Mouse (Mus musculus) midbrain, embryonic 12.5 days (tissue): ENCODE data around the gene Ecel1. TPM values are rescaled to one million over a fixed set of nuclear protein-coding genes. Genes with fewer than 3 reads are reported as not detected.

Experiments
- ATAC-seq: fragments of 200-750 bp; cut with Nextera tagmentation; 2 replicates; pipeline ENCODE4 v1.8.0; 2017; ENCODE audit warnings: low read depth, moderate TSS enrichment, moderate library complexity; ENCODE audit not compliant: low FRiP score
- H3K27ac ChIP-seq: fragments of 300-500 bp; sonication (generic); replicated peaks from 2 replicates; pipeline ENCODE4 v1.5.1; 2016; ENCODE audit warnings: mild to moderate bottlenecking
- H3K27me3 ChIP-seq: fragments of 300-500 bp; sonication (generic); 2 replicates; pipeline ENCODE4 v1.6.1; 2016; ENCODE audit warnings: mild to moderate bottlenecking
- H3K36me3 ChIP-seq: fragments of 300-500 bp; sonication (generic); 2 replicates; pipeline ENCODE4 v1.6.1; 2016
- H3K4me1 ChIP-seq: fragments of 300-500 bp; sonication (generic); 2 replicates; pipeline ENCODE4 v1.6.1; 2016
- H3K4me2 ChIP-seq: fragments of 300-500 bp; sonication (generic); replicated peaks from 2 replicates; pipeline ENCODE4 v1.6.1; 2016; ENCODE audit warnings: mild to moderate bottlenecking, moderate library complexity
- H3K4me3 ChIP-seq: fragments of 300-500 bp; sonication (generic); 2 replicates; pipeline ENCODE4 v1.5.1; 2016; ENCODE audit warnings: mild to moderate bottlenecking
- H3K9ac ChIP-seq: fragments of 300-500 bp; sonication (generic); replicated peaks from 2 replicates; pipeline ENCODE4 v1.6.1; 2016; ENCODE audit warnings: mild to moderate bottlenecking, moderate library complexity
- H3K9me3 ChIP-seq: fragments of 300-500 bp; sonication (generic); 2 replicates; pipeline ENCODE4 v1.6.1; 2016; ENCODE audit warnings: mild to moderate bottlenecking
- WGBS: fragments of 180-500 bp; shearing (Covaris S2); methylation state at CpG from one replicate; pipeline ENCODE4 v1.1.7; 2016; 5-methylcytosine and 5-hydroxymethylcytosine counted together
- polyA plus RNA-seq: library from polyadenylated mRNA; unstranded; fragments of >200 nt; fragmentation: Nextera tagmentation; extraction: Ambion mirVana; gene quantifications from 2 replicates; pipeline ENCODE4 v1.2.1, GENCODE M21; 2016

The Ecel1 gene
- polyA plus RNA-seq, result 7.5 and 8.8 TPM in 2 replicates

- Histone ChIP-seq H3K9ac (peak within 1 kb of the TSS; percentile 50), H3K27me3 (peaks cover 91% of the 10 kb centered on the region), H3K9me3 (no peaks in the 10 kb centered on the region), H3K27ac (no peak within 1 kb of the TSS), H3K4me3 (peak within 1 kb of the TSS; percentile 45), H3K4me2 (peak within 1 kb of the TSS; percentile 68), H3K4me1 (peaks cover 18% of the 10 kb centered on the region), H3K36me3 (no peaks in the 10 kb centered on the region)
- 6% methylated on average over 7 of the region's 12 CpGs for WGBS
- peak; percentile 13; the same call in 1 of the 2 replicates for ATAC-seq
Observed at GRCm38 (mm10) chr1:87156199-87156587, at the start of gene Ecel1. Gene Ecel1, minus strand, starts transcription at chr1:87156521.

- Histone ChIP-seq H3K27ac (no peak overlapping the region), H3K9me3 (no peaks in the 10 kb centered on the region), H3K27me3 (peaks cover 43% of the 10 kb centered on the region), H3K36me3 (no peaks in the 10 kb centered on the region), H3K4me2 (no peak overlapping the region), H3K4me3 (no peak overlapping the region), H3K9ac (no peak overlapping the region), H3K4me1 (no peaks in the 10 kb centered on the region)
- no peak for ATAC-seq
- 48% methylated on average over 3 of the region's 3 CpGs for WGBS
Observed at GRCm38 (mm10) chr1:87205502-87205901, 49.2 kb upstream of the Ecel1 start.

DNA sequence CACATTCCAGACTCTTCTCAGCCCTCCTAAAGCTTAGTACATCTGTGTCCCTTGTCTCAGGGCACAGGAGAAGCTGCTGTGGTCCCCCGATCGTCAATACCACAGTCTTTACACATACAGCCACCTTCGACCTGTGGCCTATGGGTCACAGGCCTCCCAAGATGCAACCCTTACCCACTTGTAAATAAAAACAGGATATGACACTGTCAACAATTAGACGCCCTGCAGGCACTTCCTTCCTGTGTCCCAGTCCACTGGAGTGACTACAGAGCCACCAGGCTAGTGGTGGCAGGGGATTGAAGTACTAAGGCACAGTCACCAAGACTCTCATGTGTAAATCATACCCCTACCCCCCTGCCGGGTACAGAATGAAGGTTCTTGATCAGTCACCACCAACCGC lies 48.7 kb upstream of the Ecel1 start:
- Histone ChIP-seq H3K27me3 (peaks cover 39% of the 10 kb centered on the region), H3K36me3 (no peaks in the 10 kb centered on the region), H3K9me3 (no peaks in the 10 kb centered on the region), H3K4me3 (no peak overlapping the region), H3K4me1 (no peaks in the 10 kb centered on the region), H3K4me2 (no peak overlapping the region), H3K27ac (no peak overlapping the region), H3K9ac (no peak overlapping the region)
- ATAC-seq, result no peak
- 68% methylated on average over 6 of the region's 6 CpGs for WGBS

GRCm38 (mm10) chr1:87204465-87204864 lies 48.1 kb upstream of the Ecel1 start, which contains the start of gene Chrng:
Gene Chrng, plus strand, starts transcription at chr1:87204657.
- Histone ChIP-seq H3K9ac (no peak within 1 kb of the TSS), H3K4me2 (no peak within 1 kb of the TSS), H3K9me3 (no peaks in the 10 kb centered on the region), H3K4me1 (no peaks in the 10 kb centered on the region), H3K36me3 (no peaks in the 10 kb centered on the region), H3K4me3 (no peak within 1 kb of the TSS), H3K27me3 (peaks cover 39% of the 10 kb centered on the region), H3K27ac (no peak within 1 kb of the TSS)
- no peak for ATAC-seq
- 90% methylated on average over 7 of the region's 7 CpGs for WGBS

- Histone ChIP-seq H3K36me3 (no peaks in the 10 kb centered on the region), H3K27me3 (peaks cover 39% of the 10 kb centered on the region), H3K4me3 (no peak overlapping the region), H3K9me3 (no peaks in the 10 kb centered on the region), H3K9ac (no peak overlapping the region), H3K4me2 (no peak overlapping the region), H3K27ac (no peak overlapping the region), H3K4me1 (no peaks in the 10 kb centered on the region)
- WGBS, result 85% methylated on average over 5 of the region's 5 CpGs
- no peak for ATAC-seq
Observed at GRCm38 (mm10) chr1:87203779-87204178, 47.5 kb upstream of the Ecel1 start.

- Histone ChIP-seq H3K36me3 (no peaks in the 10 kb centered on the region), H3K4me3 (no peak overlapping the region), H3K4me1 (no peaks in the 10 kb centered on the region), H3K9me3 (no peaks in the 10 kb centered on the region), H3K9ac (no peak overlapping the region), H3K4me2 (no peak overlapping the region), H3K27me3 (peaks cover 24% of the 10 kb centered on the region), H3K27ac (no peak overlapping the region)
- WGBS, result 68% methylated on average over 1 of the region's 1 CpGs
- no peak for ATAC-seq
Observed at GRCm38 (mm10) chr1:87201848-87202247, 45.5 kb upstream of the Ecel1 start.

GRCm38 (mm10) chr1:87200811-87201210 lies 44.5 kb upstream of the Ecel1 start:
- Histone ChIP-seq H3K4me1 (no peaks in the 10 kb centered on the region), H3K4me2 (no peak overlapping the region), H3K27ac (no peak overlapping the region), H3K4me3 (no peak overlapping the region), H3K27me3 (peaks cover 13% of the 10 kb centered on the region), H3K9me3 (no peaks in the 10 kb centered on the region), H3K9ac (no peak overlapping the region), H3K36me3 (no peaks in the 10 kb centered on the region)
- ATAC-seq, result no peak
- WGBS, result 78% methylated on average over 2 of the region's 2 CpGs

GRCm38 (mm10) chr1:87198119-87199065 lies 42.1 kb upstream of the Ecel1 start:
- Histone ChIP-seq H3K4me3 (no peak overlapping the region), H3K9me3 (no peaks in the 10 kb centered on the region), H3K9ac (no peak overlapping the region), H3K4me2 (no peak overlapping the region), H3K27ac (no peak overlapping the region), H3K4me1 (no peaks in the 10 kb centered on the region), H3K27me3 (no peaks in the 10 kb centered on the region), H3K36me3 (no peaks in the 10 kb centered on the region)
- WGBS, result 73% methylated on average over 12 of the region's 12 CpGs
- ATAC-seq, result no peak

DNA sequence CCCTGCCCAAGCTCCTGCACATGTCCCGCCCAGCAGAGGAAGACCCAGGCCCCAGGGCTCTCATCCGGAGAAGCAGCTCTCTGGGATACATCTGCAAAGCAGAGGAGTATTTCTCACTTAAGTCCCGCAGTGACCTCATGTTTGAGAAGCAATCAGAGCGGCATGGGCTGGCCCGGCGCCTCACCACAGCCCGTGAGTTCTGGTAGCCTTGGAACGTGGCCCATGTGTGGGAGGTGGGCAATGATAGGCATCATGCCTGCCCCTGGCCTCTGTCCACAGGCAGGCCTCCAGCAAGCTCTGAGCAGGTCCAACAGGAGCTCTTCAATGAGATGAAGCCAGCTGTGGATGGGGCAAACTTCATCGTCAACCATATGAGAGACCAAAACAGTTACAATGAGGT lies 41.0 kb upstream of the Ecel1 start:
- no peaks in the 10 kb centered on the region for H3K36me3 ChIP-seq
- no peak overlapping the region for H3K27ac ChIP-seq
- no peaks in the 10 kb centered on the region for H3K4me1 ChIP-seq
- H3K4me2 ChIP-seq, result no peak overlapping the region
- 89% methylated on average over 9 of the region's 9 CpGs for WGBS
- no peak for ATAC-seq
- no peak overlapping the region for H3K9ac ChIP-seq
- H3K9me3 ChIP-seq, result no peaks in the 10 kb centered on the region
- H3K4me3 ChIP-seq, result no peak overlapping the region
- H3K27me3 ChIP-seq, result no peaks in the 10 kb centered on the region

GRCm38 (mm10) chr1:87190429-87190828 lies 34.1 kb upstream of the Ecel1 start, which contains the start of gene Chrnd:
Gene Chrnd, plus strand, starts transcription at chr1:87190607.
- peaks cover 7% of the 10 kb centered on the region; the same call in 1 of the 2 replicates for H3K4me1 ChIP-seq
- no peak within 1 kb of the TSS for H3K4me3 ChIP-seq
- H3K4me2 ChIP-seq, result no peak within 1 kb of the TSS
- no peak within 1 kb of the TSS for H3K9ac ChIP-seq
- ATAC-seq, result no peak
- no peak within 1 kb of the TSS for H3K27ac ChIP-seq
- WGBS, result 36% methylated on average over 4 of the region's 4 CpGs
- no peaks in the 10 kb centered on the region for H3K9me3 ChIP-seq
- no peaks in the 10 kb centered on the region for H3K36me3 ChIP-seq
- peaks cover 49% of the 10 kb centered on the region for H3K27me3 ChIP-seq

DNA sequence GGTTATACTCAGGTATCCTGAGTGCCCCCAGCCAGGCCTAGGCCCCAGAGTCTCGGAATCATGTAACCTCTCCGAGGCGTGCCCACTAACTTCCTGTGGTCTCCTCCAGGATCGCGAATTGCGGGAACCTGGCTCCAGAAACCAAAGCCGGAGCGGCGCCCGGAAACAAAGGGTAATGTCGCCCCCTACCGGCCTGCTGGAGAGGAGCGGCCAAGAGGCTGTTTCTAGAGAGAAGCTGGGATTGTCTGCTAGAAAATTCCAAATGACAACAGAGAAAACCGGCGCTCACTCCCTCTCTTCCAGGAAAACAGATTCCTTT lies 30.7 kb upstream of the Ecel1 start:
- Histone ChIP-seq H3K4me3 (peak overlapping the region; percentile 50), H3K9ac (peak overlapping the region; percentile 48), H3K27me3 (peaks cover 84% of the 10 kb centered on the region), H3K36me3 (no peaks in the 10 kb centered on the region), H3K4me2 (peak overlapping the region; percentile 89), H3K27ac (no peak overlapping the region), H3K9me3 (no peaks in the 10 kb centered on the region), H3K4me1 (peaks cover 10% of the 10 kb centered on the region)
- peak; percentile 48; the same call in 1 of the 2 replicates for ATAC-seq
- WGBS, result under 1% methylated on average over 15 of the region's 15 CpGs

GRCm38 (mm10) chr1:87186261-87187036 lies 30.1 kb upstream of the Ecel1 start:
- Histone ChIP-seq H3K9me3 (no peaks in the 10 kb centered on the region), H3K27ac (no peak overlapping the region), H3K4me1 (peaks cover 10% of the 10 kb centered on the region), H3K36me3 (no peaks in the 10 kb centered on the region), H3K27me3 (peaks cover 89% of the 10 kb centered on the region), H3K4me2 (peak overlapping the region; percentile 89), H3K4me3 (peak overlapping the region; percentile 50), H3K9ac (peak overlapping the region; percentile 48)
- ATAC-seq, result peak; percentile 61
- WGBS, result 2% methylated on average over 52 of the region's 54 CpGs
